Mouse (Mus musculus) kidney, adult 2 months (tissue): Measurements from ENCODE around the gene Atp8b3.

Experiments
- CTCF ChIP-seq: fragments of 200-500 bp; conservative IDR thresholded peaks from 2 replicates; pipeline ENCODE4 v1.5.1; 2011; ENCODE audit warnings: low read depth, mild to moderate bottlenecking, control low read depth, low read length, moderate library complexity, mixed read lengths; ENCODE audit not compliant: insufficient read depth, insufficient read length
- POLR2A ChIP-seq: fragments of 200-500 bp; IDR thresholded peaks from one replicate; pipeline ENCODE4 v1.6.1; 2011; ENCODE audit warnings: low read depth, low read length, control low read depth

DNA sequence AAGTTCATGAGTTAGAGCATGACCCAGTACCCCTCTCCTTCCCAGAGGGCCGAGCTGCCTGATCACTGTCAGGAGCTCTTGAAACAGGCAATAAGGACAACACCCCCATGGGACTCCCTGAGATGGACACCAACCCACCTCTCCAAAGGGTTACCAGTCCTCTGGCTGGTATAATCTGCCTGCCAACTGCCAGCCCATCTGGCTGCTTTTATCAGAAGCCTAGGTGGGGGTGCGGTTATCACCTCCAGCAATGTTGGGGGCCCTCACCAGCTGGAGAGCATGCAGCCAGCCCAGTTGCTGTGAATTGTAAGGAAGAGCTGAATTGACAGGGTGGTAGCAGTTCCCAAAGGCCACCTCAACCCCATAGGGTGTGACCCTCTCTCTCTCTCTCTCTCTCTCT, 33.6 kb upstream of the Atp8b3 start:
- TF ChIP-seq CTCF, result no peak
- TF ChIP-seq POLR2A, result no peak
